Mouse (Mus musculus) MEL (cell line): ENCODE measurements around the gene Mtmr10.

Experiments used
- CHD2 ChIP-seq: IDR thresholded peaks from 2 replicates; pipeline ENCODE4 v1.6.1; 2011; ENCODE audit warnings: low read length, improper control_type of control experiment
- ELF1 ChIP-seq: IDR thresholded peaks from 2 replicates; pipeline ENCODE4 v1.6.1; 2014; ENCODE audit warnings: low read depth, mild to moderate bottlenecking, inconsistent platforms, low read length, improper control_type of control experiment, moderate library complexity
- EP300 ChIP-seq, 2 experiments: IDR thresholded peaks; 2 replicates each; pipeline ENCODE4 v1.6.1; 2011; ENCODE audit warnings: improper control_type of control experiment in 2 of 2, low read length in 2 of 2, low read depth in 1 of 2, mild to moderate bottlenecking in 1 of 2
- POLR2A ChIP-seq, 2 experiments: IDR thresholded peaks; 2 replicates each; pipeline ENCODE4 v1.6.1; 2011 to 2012; ENCODE audit warnings: low read length in 2 of 2, mild to moderate bottlenecking in 2 of 2, control low read depth in 1 of 2, improper control_type of control experiment in 1 of 2, low read depth in 1 of 2, moderate library complexity in 1 of 2; ENCODE audit not compliant: control insufficient read depth in 1 of 2, insufficient read depth in 1 of 2, poor library complexity in 1 of 2
- POLR2AphosphoS2 ChIP-seq: IDR thresholded peaks from 2 replicates; pipeline ENCODE4 v1.6.1; 2011; ENCODE audit warnings: low read length, improper control_type of control experiment
- ZMIZ1 ChIP-seq: IDR thresholded peaks from 2 replicates; pipeline ENCODE4 v1.6.1; 2012; ENCODE audit warnings: low read depth, mild to moderate bottlenecking, inconsistent platforms, low read length, improper control_type of control experiment, moderate library complexity

DNA sequence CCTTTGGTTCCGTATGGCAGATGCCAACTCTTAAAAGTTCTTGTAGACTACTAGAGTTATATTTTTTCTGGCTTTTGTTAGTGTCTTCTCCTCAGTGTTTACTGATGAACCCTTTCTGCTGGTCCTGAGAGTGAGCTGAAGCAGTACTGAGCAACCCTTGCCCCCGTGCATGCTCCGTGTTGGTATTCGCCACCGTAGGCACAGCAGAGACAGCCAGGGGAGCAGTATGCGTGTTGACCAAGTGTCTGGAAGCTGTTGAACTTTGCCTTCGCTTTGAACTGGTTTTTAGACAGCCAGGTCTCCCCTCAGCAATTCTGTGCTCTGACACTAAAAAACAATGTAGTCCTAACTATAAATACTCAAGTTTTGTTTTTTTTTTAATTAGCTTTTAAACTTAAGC is 2.0 kb downstream of the Mtmr10 start:
- TF ChIP-seq ZMIZ1 (no peak), CHD2 (no peak), ELF1 (no peak), EP300 (IDR thresholded peaks at IDR 0.05; ENCODE audit: low read depth in 1 of 2, low read length in 2 of 2) (no peak), POLR2AphosphoS2 (no peak), POLR2A (IDR thresholded peaks at IDR 0.05; ENCODE audit: control insufficient read depth in 1 of 2, insufficient read depth in 1 of 2, low read depth in 1 of 2, low read length in 2 of 2, poor library complexity in 1 of 2) (no peak)
